Mouse (Mus musculus) heart, postnatal 36 days (tissue): Measurements from ENCODE around the gene Col6a6. TPM values are rescaled to one million over a fixed set of nuclear protein-coding genes. Genes with fewer than 3 reads are reported as not detected.
"Not testable (repeated sequence)": the region's sequence is repeated elsewhere in the genome, so short reads cannot be mapped to it uniquely, and the experiment has no call there.

Source experiments
- DNase-seq, 2 experiments: peaks; one replicate each; pipeline ENCODE4 v3.0.0; 2021 to 2022
- intact Hi-C: fragments of 180-260 bp; cut with DNase I; formaldehyde crosslinking; loops from one replicate; pipeline ENCODE4 v1.15.1; 2025
- total RNA-seq, 2 experiments: library from RNA; stranded (reverse); gene quantifications; 2 replicates each; pipeline ENCODE4 v1.2.3; 2021

The Col6a6 gene
- total RNA-seq = 1 to 10 TPM; 4.0 to 4.4 TPM

- peak; percentile 10 to 21 for DNase-seq
- intact Hi-C loops = no loop called here
Measured at GRCm38 (mm10) chr9:105827791-105828385, at the start of gene Col6a6. TSS of gene Col6a6 (minus strand) at chr9:105828160.

GRCm38 (mm10) chr9:105876124-105876523, 48.2 kb upstream of the Col6a6 start:
- DNase-seq = no peak
- intact Hi-C loops = no loop called here

- intact Hi-C loops = no loop called here
- peak in 1 of 2 experiments; percentile 54 for DNase-seq
Measured at GRCm38 (mm10) chr9:105871643-105872042, 43.7 kb upstream of the Col6a6 start.

GRCm38 (mm10) chr9:105857773-105858172, 29.8 kb upstream of the Col6a6 start:
- intact Hi-C loops = loop anchor here (1.0 to 5.0 kb wide), 3 partner anchors 65 to 163 kb away; no protein-coding TSS in a partner anchor
- peak; percentile 58 to 70 for DNase-seq

GRCm38 (mm10) chr9:105852778-105853065, 24.8 kb upstream of the Col6a6 start:
- intact Hi-C loops = no loop called here
- DNase-seq = peak in 1 of 2 experiments; percentile 18

GRCm38 (mm10) chr9:105852015-105852777, 24.2 kb upstream of the Col6a6 start:
- peak in 1 of 2 experiments; percentile 29 for DNase-seq
- intact Hi-C loops = no loop called here

GRCm38 (mm10) chr9:105851011-105851410, 23.1 kb upstream of the Col6a6 start:
- intact Hi-C loops = no loop called here

GRCm38 (mm10) chr9:105848396-105848795, 20.4 kb upstream of the Col6a6 start:
- DNase-seq = no peak
- intact Hi-C loops = no loop called here

More at GRCm38 (mm10) chr9:105851011-105851410, 23.1 kb upstream of the Col6a6 start:
- no peak for DNase-seq

- intact Hi-C loops = no loop called here
- no peak for DNase-seq
Measured at GRCm38 (mm10) chr9:105847261-105847660, 19.3 kb upstream of the Col6a6 start.

- DNase-seq, intact Hi-C loops: not testable (repeated sequence)
Measured at GRCm38 (mm10) chr9:105841386-105841785, 13.4 kb upstream of the Col6a6 start.

- intact Hi-C loops = no loop called here
- DNase-seq = no peak
Measured at GRCm38 (mm10) chr9:105839147-105839515, 11.2 kb upstream of the Col6a6 start.

GRCm38 (mm10) chr9:105838396-105839146, 10.6 kb upstream of the Col6a6 start:
- intact Hi-C loops = no loop called here
- DNase-seq = no peak

- intact Hi-C loops = no loop called here
- peak; percentile 30 to 31 for DNase-seq
Measured at GRCm38 (mm10) chr9:105835587-105835986, 7.6 kb upstream of the Col6a6 start.

- no peak for DNase-seq
- intact Hi-C loops = no loop called here
Measured at GRCm38 (mm10) chr9:105834799-105835198, 6.8 kb upstream of the Col6a6 start.

GRCm38 (mm10) chr9:105831291-105831690, 3.3 kb upstream of the Col6a6 start:
- intact Hi-C loops = no loop called here
- no peak for DNase-seq

- DNase-seq = peak; percentile 55 to 57
Measured at GRCm38 (mm10) chr9:105827076-105827647, 798 bp downstream of the Col6a6 start.

GRCm38 (mm10) chr9:105820711-105821110, 7.2 kb downstream of the Col6a6 start:
- intact Hi-C loops = no loop called here

More at GRCm38 (mm10) chr9:105827076-105827647, 798 bp downstream of the Col6a6 start:
- intact Hi-C loops = no loop called here

GRCm38 (mm10) chr9:105819155-105819709, 8.7 kb downstream of the Col6a6 start:
- DNase-seq = no peak
- intact Hi-C loops = no loop called here

More at GRCm38 (mm10) chr9:105820711-105821110, 7.2 kb downstream of the Col6a6 start:
- no peak for DNase-seq

- DNase-seq = peak in 1 of 2 experiments; percentile 23
Measured at GRCm38 (mm10) chr9:105814436-105814835, 13.5 kb downstream of the Col6a6 start.

GRCm38 (mm10) chr9:105811458-105811857, 16.5 kb downstream of the Col6a6 start:
- no peak for DNase-seq
- intact Hi-C loops = no loop called here

More at GRCm38 (mm10) chr9:105814436-105814835, 13.5 kb downstream of the Col6a6 start:
- intact Hi-C loops = loop anchor here (2.0 kb wide), 1 partner anchor 78 kb away; no protein-coding TSS in a partner anchor
